Comparison of ENCODE assay signal across 8 mouse cellular contexts in genomic region chr1:34011821-34012271, GRCm38 (mm10).
DNase-seq lines count a peak whose midpoint lies in the region; ATAC-seq and TF ChIP-seq lines count a peak whose summit lies in the region.

No protein-coding gene starts in this region.

- WGBS in lung, adult 2 months = 6% methylated on average over 16 of the region's 16 CpGs
- WGBS in forebrain, embryonic 15.5 days = 3% methylated on average over 16 of the region's 16 CpGs

- peaks cover 63% of the 10 kb centered on the region for H3K79me2 ChIP-seq in myocyte (ENCODE audit: control insufficient read depth, insufficient read depth)

- ATAC-seq in forebrain, embryonic 15.5 days (replicated peaks) = peak; percentile 77

- peak; percentile 9 for DNase-seq in lung, adult 2 months
- no peak for DNase-seq in lung, adult 18-20 months
- DNase-seq in adrenal gland, postnatal 14 days = peak; percentile 15
- peak; percentile 33 for DNase-seq in kidney, postnatal 10 days
- no peak for DNase-seq in T-cell, adult 2 months (ENCODE audit: low spot score)
- DNase-seq in layer of hippocampus, postnatal 25 days (ENCODE audit: extremely low spot score in 1 of 2, low spot score in 1 of 2) = no peak

- H3K4me3 ChIP-seq in lung, adult 2 months (replicated peaks; ENCODE audit: extremely low read depth, low read depth, low read length) = peak overlapping the region; percentile 55
- H3K4me3 ChIP-seq in forebrain, embryonic 15.5 days = peak overlapping the region; percentile 73
- peak overlapping the region; percentile 70 for H3K4me3 ChIP-seq in myocyte

- peak overlapping the region; percentile 78 for H3K9ac ChIP-seq in forebrain, embryonic 15.5 days (replicated peaks)

- H3K27me3 ChIP-seq in forebrain, embryonic 15.5 days = no peaks in the 10 kb centered on the region
- H3K27me3 ChIP-seq in myocyte (ENCODE audit: control insufficient read depth, insufficient read depth, insufficient read length) = no peaks in the 10 kb centered on the region

- TF ChIP-seq POLR2A in lung, adult 2 months (IDR thresholded peaks at IDR 0.05; ENCODE audit: borderline replicate concordance, extremely low read depth, low read depth, low read length) = no peak
- TF ChIP-seq POLR2A in myocyte (IDR thresholded peaks at IDR 0.05; ENCODE audit: insufficient read length, low read depth) = no peak

- H3ac ChIP-seq in myocyte (ENCODE audit: control insufficient read depth, insufficient read length) = peak overlapping the region; percentile 43

- H3K9me3 ChIP-seq in forebrain, embryonic 15.5 days = no peaks in the 10 kb centered on the region

- peak overlapping the region; percentile 74 for H3K4me2 ChIP-seq in forebrain, embryonic 15.5 days (replicated peaks)
- H3K4me2 ChIP-seq in myocyte (ENCODE audit: low read depth) = peak overlapping the region; percentile 66

- TF ChIP-seq CTCF in lung, adult 2 months (IDR thresholded peaks at IDR 0.05; ENCODE audit: insufficient read depth, low read length) = no peak

- peak overlapping the region; percentile 53 for H3K27ac ChIP-seq in forebrain, embryonic 15.5 days (replicated peaks)

- H3K4me1 ChIP-seq in lung, adult 2 months (ENCODE audit: control insufficient read depth, insufficient read depth, low read length) = peaks cover 6% of the 10 kb centered on the region; the same call in 1 of the 2 replicates
- H3K4me1 ChIP-seq in forebrain, embryonic 15.5 days = peaks cover 33% of the 10 kb centered on the region

- no peaks in the 10 kb centered on the region for H3K36me3 ChIP-seq in forebrain, embryonic 15.5 days
- no peaks in the 10 kb centered on the region for H3K36me3 ChIP-seq in myocyte (ENCODE audit: control insufficient read depth, insufficient read depth)

TF ChIP-seq in myocyte, 11 proteins besides CTCF, POLR2A, EP300 and RAD21:
- TF ChIP-seq SRF (IDR thresholded peaks at IDR 0.05; ENCODE audit: control insufficient read depth, insufficient read length, low read depth) (no peak), MYOD1 (IDR thresholded peaks at IDR 0.05; ENCODE audit: control insufficient read depth in 1 of 3, insufficient read length in 2 of 3, low read depth in 2 of 3) (peak in 1 of 3 experiments; percentile 38)

Comparison
In these comparisons a context has a peak if more than half of its experiments do, and no peak if none do; other contexts are left out.
1. DNase-seq: peak in lung, adult 2 months (single experiment), adrenal gland, postnatal 14 days (single experiment) and kidney, postnatal 10 days (single experiment); none in lung, adult 18-20 months (0 of 2), T-cell, adult 2 months (single experiment) and layer of hippocampus, postnatal 25 days (0 of 2).
2. Peak in every context shown above with its lines, with median percentiles within 50 percentile points of each other: H3K4me3 ChIP-seq.